Mouse (Mus musculus) cerebellum, adult 2 months (tissue): ENCODE results near the gene Ndel1. TPM values are rescaled to one million over a fixed set of nuclear protein-coding genes. Genes with fewer than 3 reads are reported as not detected.
"Not testable (repeated sequence)": the region's sequence is repeated elsewhere in the genome, so short reads cannot be mapped to it uniquely, and the experiment has no call there.

Source experiments
- DNase-seq, 2 experiments: peaks; one replicate each; pipeline ENCODE4 v3.0.0; 2021
- H3K27ac ChIP-seq: fragments of 200-500 bp; 2 replicates; pipeline ENCODE4 v1.5.1; 2012; ENCODE audit warnings: low read length, control low read depth, inconsistent platforms; ENCODE audit not compliant: insufficient read depth
- H3K27me3 ChIP-seq: fragments of 200-500 bp; 2 replicates; pipeline ENCODE4 v1.6.1; 2012; ENCODE audit warnings: inconsistent platforms, mild to moderate bottlenecking, low read length, moderate library complexity; ENCODE audit not compliant: control insufficient read depth, insufficient read depth
- H3K4me1 ChIP-seq: fragments of 200-500 bp; 2 replicates; pipeline ENCODE4 v1.6.1; 2011; ENCODE audit warnings: low read length; ENCODE audit not compliant: control insufficient read depth, insufficient read depth
- H3K4me3 ChIP-seq: fragments of 200-500 bp; replicated peaks from 2 replicates; pipeline ENCODE3; 2011; ENCODE audit warnings: mild to moderate bottlenecking, low read depth, low read length, control low read depth; ENCODE audit not compliant: insufficient read depth
- CTCF ChIP-seq: fragments of 200-500 bp; IDR thresholded peaks from 2 replicates; pipeline ENCODE4 v1.5.1; 2011; ENCODE audit warnings: low read depth, mild to moderate bottlenecking, control low read depth, low read length, moderate library complexity, borderline replicate concordance; ENCODE audit not compliant: insufficient read depth
- POLR2A ChIP-seq: fragments of 200-500 bp; IDR thresholded peaks from 2 replicates; pipeline ENCODE4 v1.6.1; 2011; ENCODE audit warnings: low read length, control low read depth, borderline replicate concordance; ENCODE audit not compliant: insufficient read depth
- WGBS: fragments of 180-500 bp; shearing (Covaris S2); methylation state at CpG from one replicate; pipeline ENCODE4 v1.1.7; 2018; 5-methylcytosine and 5-hydroxymethylcytosine counted together
- polyA plus RNA-seq: library from polyadenylated mRNA; depleted of rRNA; stranded (reverse); fragments of >200 nt; gene quantifications from 2 replicates; pipeline ENCODE4 v1.2.3, GENCODE M21; 2012

The Ndel1 gene
- polyA plus RNA-seq, 1 experiment, result 103 TPM

- no peak overlapping the region for H3K27ac ChIP-seq
- no peak for DNase-seq
- H3K4me1 ChIP-seq, result no peaks in the 10 kb centered on the region
- no peak overlapping the region for H3K4me3 ChIP-seq
- TF ChIP-seq POLR2A (no peak), CTCF (no peak)
- H3K27me3 ChIP-seq, result no peaks in the 10 kb centered on the region
These were observed 38.1 kb downstream of the Ndel1 start for GRCm38 (mm10) chr11:68833593-68833992.

GRCm38 (mm10) chr11:68832793-68833192, 38.9 kb downstream of the Ndel1 start:
- H3K4me1 ChIP-seq, result no peaks in the 10 kb centered on the region
- no peaks in the 10 kb centered on the region for H3K27me3 ChIP-seq
- no peak overlapping the region for H3K27ac ChIP-seq
- 52% methylated on average over 4 of the region's 4 CpGs for WGBS
- H3K4me3 ChIP-seq, result no peak overlapping the region
- DNase-seq, result no peak
- TF ChIP-seq POLR2A (no peak), CTCF (no peak)

GRCm38 (mm10) chr11:68831580-68831979, 40.1 kb downstream of the Ndel1 start:
- H3K27me3 ChIP-seq, H3K4me3 ChIP-seq, H3K27ac ChIP-seq, H3K4me1 ChIP-seq, DNase-seq: not testable (repeated sequence)
- 94% methylated on average over 5 of the region's 5 CpGs for WGBS

GRCm38 (mm10) chr11:68826735-68827134, 44.9 kb downstream of the Ndel1 start:
- TF ChIP-seq POLR2A, result no peak
- TF ChIP-seq CTCF, result no peak
- H3K4me1 ChIP-seq, result peaks cover 3% of the 10 kb centered on the region; the same call in 1 of the 2 replicates

GRCm38 (mm10) chr11:68822326-68822725, 49.3 kb downstream of the Ndel1 start:
- TF ChIP-seq CTCF (no peak), POLR2A (no peak)
- DNase-seq, result no peak
- H3K4me1 ChIP-seq, result peaks cover 13% of the 10 kb centered on the region
- no peak overlapping the region for H3K27ac ChIP-seq
- no peaks in the 10 kb centered on the region for H3K27me3 ChIP-seq
- H3K4me3 ChIP-seq, result no peak overlapping the region
- WGBS, result 61% methylated on average over 15 of the region's 15 CpGs

More at GRCm38 (mm10) chr11:68826735-68827134, 44.9 kb downstream of the Ndel1 start:
- no peak overlapping the region for H3K4me3 ChIP-seq
- no peak overlapping the region for H3K27ac ChIP-seq
- no peaks in the 10 kb centered on the region for H3K27me3 ChIP-seq
- DNase-seq, result no peak
- WGBS, result 77% methylated on average over 3 of the region's 3 CpGs

GRCm38 (mm10) chr11:68819226-68819805, 52.3 kb downstream of the Ndel1 start:
- Histone ChIP-seq H3K4me1 (peaks cover 10% of the 10 kb centered on the region; the same call in 1 of the 2 replicates), H3K4me3 (no peak overlapping the region), H3K27ac (0 out of 2 replicates have a peak overlapping the region, but pooled peaks have one; percentile 1), H3K27me3 (no peaks in the 10 kb centered on the region)
- DNase-seq, result peak; percentile 55 to 70
- WGBS, result 34% methylated on average over 14 of the region's 14 CpGs
- TF ChIP-seq CTCF (no peak), POLR2A (no peak)

GRCm38 (mm10) chr11:68818416-68818815, 53.2 kb downstream of the Ndel1 start:
- Histone ChIP-seq H3K27me3 (no peaks in the 10 kb centered on the region), H3K4me1 (peaks cover 10% of the 10 kb centered on the region; the same call in 1 of the 2 replicates), H3K27ac (no peak overlapping the region), H3K4me3 (no peak overlapping the region)
- WGBS, result 89% methylated on average over 8 of the region's 8 CpGs
- TF ChIP-seq CTCF (no peak), POLR2A (no peak)
- DNase-seq, result no peak

GRCm38 (mm10) chr11:68811881-68812577, 59.6 kb downstream of the Ndel1 start:
- no peaks in the 10 kb centered on the region for H3K4me1 ChIP-seq
- no peak overlapping the region for H3K4me3 ChIP-seq
- no peak for DNase-seq
- H3K27me3 ChIP-seq, result no peaks in the 10 kb centered on the region
- TF ChIP-seq POLR2A (no peak), CTCF (no peak)
- WGBS, result 84% methylated on average over 9 of the region's 9 CpGs
- peak overlapping the region; percentile 12; the same call in 1 of the 2 replicates for H3K27ac ChIP-seq
